Mouse (Mus musculus): ENCODE data around the gene Atrnl1. TPM values are rescaled to one million over a fixed set of nuclear protein-coding genes. Genes with fewer than 3 reads are reported as not detected.
A peak's percentile ranks its signal among the peaks of the same experiment; 100 is the strongest.

The Atrnl1 gene
- polyA plus RNA-seq, 1 experiment = 5.6 TPM

GRCm38 (mm10) chr19:58065001-58065314 is 454.1 kb downstream of the Atrnl1 start:
- Histone ChIP-seq H3K4me3 (ENCODE audit: extremely low read depth, insufficient read depth, insufficient read length) (no peak overlapping the region), H3K27me3 (ENCODE audit: control insufficient read depth, insufficient read depth, low read length) (no peaks in the 10 kb centered on the region), H3K27ac (ENCODE audit: insufficient read depth, low read length) (no peak overlapping the region), H3K36me3 (ENCODE audit: control insufficient read depth, insufficient read depth, low read length) (no peaks in the 10 kb centered on the region), H3K4me1 (ENCODE audit: control insufficient read depth, insufficient read depth, insufficient read length) (no peaks in the 10 kb centered on the region; the same call in 1 of the 2 replicates)
- DNase-seq (ENCODE audit: low read depth in 1 of 2, low spot score in 2 of 2) = no peak
- WGBS = 65% methylated on average over 5 of the region's 5 CpGs
- TF ChIP-seq POLR2A (IDR thresholded peaks at IDR 0.05; ENCODE audit: low read depth, low read length) (no peak), CTCF (IDR thresholded peaks at IDR 0.05; ENCODE audit: extremely low read depth, insufficient read depth, insufficient read length, insufficient replicate concordance) (no peak)

GRCm38 (mm10) chr19:58065514-58065913 is 454.7 kb downstream of the Atrnl1 start:
- WGBS = 67% methylated on average over 2 of the region's 2 CpGs
- DNase-seq (ENCODE audit: low read depth in 1 of 2, low spot score in 2 of 2) = no peak
- Histone ChIP-seq H3K27ac (ENCODE audit: insufficient read depth, low read length) (no peak overlapping the region), H3K36me3 (ENCODE audit: control insufficient read depth, insufficient read depth, low read length) (no peaks in the 10 kb centered on the region), H3K4me1 (ENCODE audit: control insufficient read depth, insufficient read depth, insufficient read length) (no peaks in the 10 kb centered on the region; the same call in 1 of the 2 replicates), H3K27me3 (ENCODE audit: control insufficient read depth, insufficient read depth, low read length) (no peaks in the 10 kb centered on the region), H3K4me3 (ENCODE audit: extremely low read depth, insufficient read depth, insufficient read length) (no peak overlapping the region)
- no peak for TF ChIP-seq CTCF (IDR thresholded peaks at IDR 0.05; ENCODE audit: extremely low read depth, insufficient read depth, insufficient read length, insufficient replicate concordance)
- TF ChIP-seq POLR2A (IDR thresholded peaks at IDR 0.05; ENCODE audit: low read depth, low read length) = no peak

DNA sequence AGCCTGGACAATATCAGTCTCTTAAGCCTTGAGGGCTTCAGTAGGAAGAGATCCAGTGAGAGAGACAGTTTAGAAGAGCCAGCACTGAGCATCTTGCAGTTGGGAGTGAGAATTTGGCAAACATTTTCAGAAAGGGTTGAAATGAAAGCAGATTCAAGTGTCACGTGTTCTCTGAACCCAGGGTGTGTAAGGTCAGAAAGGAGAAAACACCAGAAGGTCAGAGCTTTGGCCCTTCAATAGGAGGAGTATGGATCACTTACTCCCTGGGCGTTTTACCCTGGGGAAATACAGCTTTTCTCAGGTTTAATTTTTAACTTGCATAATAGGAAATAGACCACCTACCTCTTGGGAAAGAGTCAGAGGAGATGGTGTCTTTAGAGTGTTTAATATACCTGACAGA is 457.3 kb downstream of the Atrnl1 start:
- Histone ChIP-seq H3K4me3 (ENCODE audit: extremely low read depth, insufficient read depth, insufficient read length) (no peak overlapping the region), H3K27ac (ENCODE audit: insufficient read depth, low read length) (no peak overlapping the region), H3K27me3 (ENCODE audit: control insufficient read depth, insufficient read depth, low read length) (no peaks in the 10 kb centered on the region), H3K4me1 (ENCODE audit: control insufficient read depth, insufficient read depth, insufficient read length) (no peaks in the 10 kb centered on the region; the same call in 1 of the 2 replicates), H3K36me3 (ENCODE audit: control insufficient read depth, insufficient read depth, low read length) (no peaks in the 10 kb centered on the region)
- 74% methylated on average over 2 of the region's 2 CpGs for WGBS
- no peak for DNase-seq (ENCODE audit: low read depth in 1 of 2, low spot score in 2 of 2)
- TF ChIP-seq POLR2A (IDR thresholded peaks at IDR 0.05; ENCODE audit: low read depth, low read length) (no peak), CTCF (IDR thresholded peaks at IDR 0.05; ENCODE audit: extremely low read depth, insufficient read depth, insufficient read length, insufficient replicate concordance) (no peak)

DNA sequence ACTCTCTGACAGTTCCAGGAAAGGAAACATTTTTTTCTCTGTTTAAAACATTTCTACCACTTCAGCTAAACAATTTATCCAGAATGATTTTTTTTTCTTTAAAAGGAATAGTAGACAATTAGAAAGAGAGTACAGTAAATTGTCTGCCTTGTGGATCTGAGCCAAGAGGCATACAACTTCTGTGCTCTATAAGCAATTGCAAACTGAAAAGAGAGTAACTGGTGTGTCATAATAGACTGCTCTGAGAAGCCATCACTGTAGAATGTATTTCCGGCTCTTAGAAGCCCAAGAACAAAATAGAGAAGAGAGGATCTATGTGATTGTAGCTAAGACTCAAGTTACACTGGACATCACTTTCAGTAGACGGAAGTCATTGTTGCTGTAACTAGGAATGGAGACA is 458.1 kb downstream of the Atrnl1 start:
- no peaks in the 10 kb centered on the region for H3K36me3 ChIP-seq (ENCODE audit: control insufficient read depth, insufficient read depth, low read length)
- no peak for DNase-seq (ENCODE audit: low read depth in 1 of 2, low spot score in 2 of 2)
- no peaks in the 10 kb centered on the region; the same call in 1 of the 2 replicates for H3K4me1 ChIP-seq (ENCODE audit: control insufficient read depth, insufficient read depth, insufficient read length)
- TF ChIP-seq CTCF (IDR thresholded peaks at IDR 0.05; ENCODE audit: extremely low read depth, insufficient read depth, insufficient read length, insufficient replicate concordance) (no peak), POLR2A (IDR thresholded peaks at IDR 0.05; ENCODE audit: low read depth, low read length) (no peak)
- H3K27ac ChIP-seq (ENCODE audit: insufficient read depth, low read length) = no peak overlapping the region
- 85% methylated on average over 2 of the region's 2 CpGs for WGBS
- no peak overlapping the region for H3K4me3 ChIP-seq (ENCODE audit: extremely low read depth, insufficient read depth, insufficient read length)
- no peaks in the 10 kb centered on the region for H3K27me3 ChIP-seq (ENCODE audit: control insufficient read depth, insufficient read depth, low read length)

- H3K27ac ChIP-seq (ENCODE audit: insufficient read depth, low read length) = no peak overlapping the region
- no peaks in the 10 kb centered on the region for H3K36me3 ChIP-seq (ENCODE audit: control insufficient read depth, insufficient read depth, low read length)
- 82% methylated on average over 5 of the region's 5 CpGs for WGBS
- H3K4me1 ChIP-seq (ENCODE audit: control insufficient read depth, insufficient read depth, insufficient read length) = no peaks in the 10 kb centered on the region
- no peak for TF ChIP-seq POLR2A (IDR thresholded peaks at IDR 0.05; ENCODE audit: low read depth, low read length)
- peak; percentile 5; the same call in 1 of the 2 replicates for TF ChIP-seq CTCF (IDR thresholded peaks at IDR 0.05; ENCODE audit: extremely low read depth, insufficient read depth, insufficient read length, insufficient replicate concordance)
- H3K4me3 ChIP-seq (ENCODE audit: extremely low read depth, insufficient read depth, insufficient read length) = no peak overlapping the region
- H3K27me3 ChIP-seq (ENCODE audit: control insufficient read depth, insufficient read depth, low read length) = no peaks in the 10 kb centered on the region
- DNase-seq (ENCODE audit: low read depth in 1 of 2, low spot score in 2 of 2) = no peak
Measured at GRCm38 (mm10) chr19:58072404-58072803, 461.6 kb downstream of the Atrnl1 start.

- no peaks in the 10 kb centered on the region for H3K36me3 ChIP-seq (ENCODE audit: control insufficient read depth, insufficient read depth, low read length)
- TF ChIP-seq CTCF (IDR thresholded peaks at IDR 0.05; ENCODE audit: extremely low read depth, insufficient read depth, insufficient read length, insufficient replicate concordance) = no peak
- TF ChIP-seq POLR2A (IDR thresholded peaks at IDR 0.05; ENCODE audit: low read depth, low read length) = no peak
- H3K4me3 ChIP-seq (ENCODE audit: extremely low read depth, insufficient read depth, insufficient read length) = no peak overlapping the region
- no peak for DNase-seq (ENCODE audit: low read depth in 1 of 2, low spot score in 2 of 2)
- no peak overlapping the region for H3K27ac ChIP-seq (ENCODE audit: insufficient read depth, low read length)
- 81% methylated on average over 9 of the region's 9 CpGs for WGBS
- no peaks in the 10 kb centered on the region for H3K27me3 ChIP-seq (ENCODE audit: control insufficient read depth, insufficient read depth, low read length)
- no peaks in the 10 kb centered on the region for H3K4me1 ChIP-seq (ENCODE audit: control insufficient read depth, insufficient read depth, insufficient read length)
Measured at GRCm38 (mm10) chr19:58072846-58073245, 462.0 kb downstream of the Atrnl1 start.

- 88% methylated on average over 6 of the region's 6 CpGs for WGBS
- no peak for DNase-seq (ENCODE audit: low read depth in 1 of 2, low spot score in 2 of 2)
- no peak overlapping the region for H3K4me3 ChIP-seq (ENCODE audit: extremely low read depth, insufficient read depth, insufficient read length)
- TF ChIP-seq POLR2A (IDR thresholded peaks at IDR 0.05; ENCODE audit: low read depth, low read length) = no peak
- TF ChIP-seq CTCF (IDR thresholded peaks at IDR 0.05; ENCODE audit: extremely low read depth, insufficient read depth, insufficient read length, insufficient replicate concordance) = no peak
- H3K4me1 ChIP-seq (ENCODE audit: control insufficient read depth, insufficient read depth, insufficient read length) = no peaks in the 10 kb centered on the region
- no peak overlapping the region for H3K27ac ChIP-seq (ENCODE audit: insufficient read depth, low read length)
- no peaks in the 10 kb centered on the region for H3K36me3 ChIP-seq (ENCODE audit: control insufficient read depth, insufficient read depth, low read length)
- no peaks in the 10 kb centered on the region for H3K27me3 ChIP-seq (ENCODE audit: control insufficient read depth, insufficient read depth, low read length)
Measured at GRCm38 (mm10) chr19:58075252-58075651, 464.4 kb downstream of the Atrnl1 start.
